Mouse (Mus musculus): ENCODE measurements around the gene Hsd11b1. TPM values are rescaled to one million over a fixed set of nuclear protein-coding genes. Genes with fewer than 3 reads are reported as not detected.

Gene Hsd11b1
- total RNA-seq, 2 experiments from 2014 or later = 15.6 to 16.5 TPM

DNA sequence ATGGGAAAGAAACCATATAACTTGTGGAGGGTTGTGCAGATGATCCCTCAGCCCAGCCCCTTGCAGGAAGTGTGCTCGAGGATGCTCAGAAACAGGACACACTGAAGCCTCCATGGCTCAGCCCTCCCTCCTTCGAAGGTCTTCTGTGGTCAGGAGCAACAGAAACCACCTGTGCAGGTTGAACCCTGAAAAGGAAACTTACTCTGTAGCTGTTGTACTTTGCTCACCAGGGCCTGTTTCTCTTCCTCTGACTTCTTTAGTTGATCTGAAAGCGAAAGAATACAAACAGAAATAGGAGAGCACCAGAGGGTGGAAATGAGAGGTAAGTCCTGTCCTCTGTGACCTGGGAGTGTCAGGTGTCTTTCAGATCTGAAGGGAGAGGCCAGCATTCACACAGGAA is 82.8 kb downstream of the Hsd11b1 start:
- intact Hi-C loops (cut with DNase I) = no loop called here
- no peak for DNase-seq (ENCODE audit: extremely low spot score in 1 of 2, low spot score in 2 of 2)

DNA sequence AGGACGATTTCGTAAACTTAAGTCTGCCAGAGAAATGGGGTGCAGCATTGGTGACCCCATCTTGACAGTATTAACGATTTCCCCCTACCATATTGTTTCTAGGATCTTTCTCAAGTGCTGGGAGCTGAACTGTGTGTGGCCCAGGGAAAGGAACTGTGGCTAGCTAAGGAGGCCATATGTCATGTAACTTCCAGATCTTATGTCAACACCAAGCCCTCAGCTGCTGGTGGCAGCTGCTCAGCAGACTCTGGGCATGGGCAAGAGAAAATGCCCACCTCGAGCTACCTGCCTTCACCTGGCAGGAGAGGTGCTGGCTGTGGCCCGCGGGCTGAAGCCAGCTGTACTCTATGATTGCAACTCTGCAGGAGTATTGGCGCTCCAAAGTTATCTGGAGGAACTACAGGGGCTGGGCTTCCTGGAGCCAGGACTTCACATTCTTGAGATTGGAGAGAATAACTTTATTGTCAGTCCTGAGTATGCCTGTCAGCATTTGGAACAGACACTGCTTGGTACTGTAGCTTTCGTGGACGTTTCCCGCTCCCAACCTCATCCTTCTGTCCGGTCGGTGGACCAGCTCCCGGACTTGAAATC is 89.6 kb downstream of the Hsd11b1 start:
- no peak for DNase-seq (ENCODE audit: extremely low spot score in 1 of 2, low spot score in 2 of 2)
- intact Hi-C loops (cut with DNase I) = no loop called here

DNA sequence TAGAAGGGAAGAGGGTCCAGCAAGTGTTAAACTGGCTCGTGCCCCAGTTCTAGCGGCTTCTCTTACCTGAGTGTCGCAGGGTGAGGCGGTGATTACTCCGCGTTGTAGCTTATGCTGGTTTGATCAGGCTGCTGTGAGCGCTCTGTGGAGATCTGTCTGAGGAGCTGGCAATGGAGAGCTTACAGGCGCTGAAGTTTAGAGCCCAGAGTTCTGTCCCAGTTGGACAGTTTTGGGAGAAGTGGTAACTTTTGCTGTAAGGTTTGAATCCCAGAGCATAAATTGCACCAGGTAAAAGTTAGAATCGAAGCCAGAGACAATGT is 90.1 kb downstream of the Hsd11b1 start:
- no peak for DNase-seq (ENCODE audit: extremely low spot score in 1 of 2, low spot score in 2 of 2)
- intact Hi-C loops (cut with DNase I) = no loop called here

DNA sequence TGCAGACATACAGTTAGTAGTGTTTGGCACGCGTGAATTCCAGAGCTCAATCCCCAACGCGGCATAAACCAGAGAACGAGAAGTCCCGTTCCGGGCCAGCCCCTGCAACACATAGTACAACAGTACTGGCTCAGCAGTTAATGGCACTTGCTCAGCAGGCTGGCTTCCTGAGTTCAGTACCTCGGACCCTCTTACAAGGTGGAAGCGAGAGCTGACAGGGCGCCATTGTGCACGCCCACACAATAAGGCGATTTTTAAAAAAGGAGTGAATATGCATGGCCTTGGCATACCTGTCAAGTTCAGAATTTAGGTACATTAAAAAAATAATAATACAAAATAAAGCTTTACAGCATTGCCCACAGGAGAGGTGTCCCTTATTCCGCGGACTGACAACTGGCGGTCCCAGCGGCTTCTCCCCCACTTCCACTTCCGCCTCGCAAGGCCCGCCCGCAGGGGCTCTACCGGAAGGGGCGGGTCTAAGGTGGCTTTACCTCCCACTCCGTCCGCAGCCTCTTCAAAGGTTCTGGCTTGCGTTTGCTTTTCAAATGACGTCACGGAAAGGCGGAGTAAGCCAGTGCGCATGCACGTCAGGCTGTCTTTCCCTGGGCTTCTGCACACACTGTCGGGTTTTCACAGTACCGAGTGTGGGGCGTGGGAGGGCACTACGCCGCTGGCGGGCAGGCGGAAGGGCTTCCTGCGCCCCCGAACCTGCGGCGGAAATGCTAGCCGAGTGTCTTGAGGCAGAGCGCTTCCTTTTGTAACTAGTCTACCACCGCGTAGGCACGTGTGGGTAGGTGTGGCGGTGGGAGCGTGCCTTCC is 90.7 kb downstream of the Hsd11b1 start:
- intact Hi-C loops (cut with DNase I) = no loop called here
- DNase-seq (ENCODE audit: extremely low spot score in 1 of 2, low spot score in 2 of 2) = peak; percentile 95 to 96

Other genes starting within 250 kb of the Hsd11b1 start
- gene Syt14, start 228.3 kb downstream of the Hsd11b1 start, total RNA-seq (2021) = 10 to 100 TPM; 23.4 to 24.2 TPM
- gene Diexf, start 133.8 kb downstream of the Hsd11b1 start, total RNA-seq (2021) = 10 to 100 TPM; 15.0 to 17.8 TPM
- gene Irf6, start 111.0 kb downstream of the Hsd11b1 start, total RNA-seq (2021) = 1 to 10 TPM; 1.8 to 2.8 TPM
- 1 to 10 TPM; 4.6 to 5.4 TPM for gene A130010J15Rik, start 96.0 kb downstream of the Hsd11b1 start, total RNA-seq (2021)
- 1 to 10 TPM; 1.8 to 3.0 TPM for gene Traf3ip3, start 62.4 kb downstream of the Hsd11b1 start, total RNA-seq (2021)
- 1 to 10 TPM; 1.4 to 2.1 TPM for gene Lamb3, start 56.4 kb downstream of the Hsd11b1 start, total RNA-seq (2021)
- gene G0s2, start 9.1 kb upstream of the Hsd11b1 start, total RNA-seq (2021) = 1 to 10 TPM; 4.7 to 6.2 TPM
- gene Camk1g, start 106.2 kb upstream of the Hsd11b1 start, total RNA-seq (2021) = 10 to 100 TPM; 38.9 TPM

Data from left cerebral cortex, postnatal 10 days (tissue).